Mouse (Mus musculus): ENCODE data around the gene Elfn1. TPM values are rescaled to one million over a fixed set of nuclear protein-coding genes. Genes with fewer than 3 reads are reported as not detected.

Gene Elfn1
- under 1 TPM in 1 of 2 experiments, not detected in 1; under 0.01 TPM for polyA plus RNA-seq (2012; fragmentation: generic; extraction: Trizol)

GRCm38 (mm10) chr5:139907714-139908242, at the start of gene Elfn1:
Gene Elfn1, plus strand, starts transcription at chr5:139907943.

Other genes starting within 250 kb of the Elfn1 start
- 10 to 100 TPM; 34.4 to 36.1 TPM for gene Micall2, start 171.6 kb upstream of the Elfn1 start, polyA plus RNA-seq (2012; fragmentation: generic; extraction: Trizol)
- 10 to 100 TPM; 57.0 to 83.2 TPM for gene Ints1, start 132.3 kb upstream of the Elfn1 start, polyA plus RNA-seq (2012; fragmentation: generic; extraction: Trizol)
- gene Mafk, start 116.4 kb upstream of the Elfn1 start, polyA plus RNA-seq (2012; fragmentation: generic; extraction: Trizol) = 1 to 10 TPM; 2.1 to 7.6 TPM
- gene Tmem184a, start 88.0 kb upstream of the Elfn1 start, polyA plus RNA-seq (2012; fragmentation: generic; extraction: Trizol) = 1 to 10 TPM in 1 of 2 experiments, under 1 TPM in 1; 0.18 to 3.4 TPM
- not detected for gene Gm26938, start 81.5 kb upstream of the Elfn1 start, polyA plus RNA-seq (2012; fragmentation: generic; extraction: Trizol)
- 10 to 100 TPM; 45.8 to 49.5 TPM for gene Psmg3, start 81.1 kb upstream of the Elfn1 start, polyA plus RNA-seq (2012; fragmentation: generic; extraction: Trizol)